Mouse (Mus musculus) mouse embryonic stem cell (cell line): ENCODE results near the gene Onecut1.

Source experiments
- in situ Hi-C, 2 experiments: fragments of 300-500 bp; cut with MboI; formaldehyde crosslinking; loops; 1 replicate in 1 of 2; 3 replicates in 1 of 2; pipeline ENCODE4 v1.14.3; 2019 to 2020; ENCODE audit warnings: low sequenced_read_pairs in 2 of 2, low pct_unique_long_range_greater_than_20kb in 1 of 2, mixed read lengths in 1 of 2; ENCODE audit not compliant: unreplicated experiment in 1 of 2

Gene Onecut1

GRCm38 (mm10) chr9:74861561-74861980 is at the start of gene Onecut1:
Gene Onecut1 (plus strand): TSS chr9:74861921.
- in situ Hi-C loops: loop anchor here in 1 of 2 experiments (25.0 kb wide), 1 partner anchor 724 kb away; no protein-coding TSS in a partner anchor

- in situ Hi-C loops: no loop called here
Measured at GRCm38 (mm10) chr9:74819736-74820511, 41.8 kb upstream of the Onecut1 start.

- in situ Hi-C loops: no loop called here
Measured at GRCm38 (mm10) chr9:74825102-74825501, 36.6 kb upstream of the Onecut1 start.

GRCm38 (mm10) chr9:74829206-74829605 is 32.5 kb upstream of the Onecut1 start:
- in situ Hi-C loops: no loop called here

- in situ Hi-C loops: no loop called here
Measured at GRCm38 (mm10) chr9:74842890-74843289, 18.8 kb upstream of the Onecut1 start.

GRCm38 (mm10) chr9:74846867-74847830 is 14.6 kb upstream of the Onecut1 start:
- in situ Hi-C loops: no loop called here

GRCm38 (mm10) chr9:74848411-74849194 is 13.1 kb upstream of the Onecut1 start:
- in situ Hi-C loops: no loop called here

- in situ Hi-C loops: no loop called here
Measured at GRCm38 (mm10) chr9:74849195-74849978, 12.3 kb upstream of the Onecut1 start.

- in situ Hi-C loops: loop anchor here in 1 of 2 experiments (25.0 kb wide), 1 partner anchor 713 kb away; no protein-coding TSS in a partner anchor
Measured at GRCm38 (mm10) chr9:74849979-74850780, 11.5 kb upstream of the Onecut1 start.

- in situ Hi-C loops: loop anchor here in 1 of 2 experiments (25.0 kb wide), 1 partner anchor 713 kb away; no protein-coding TSS in a partner anchor
Measured at GRCm38 (mm10) chr9:74850781-74851145, 11.0 kb upstream of the Onecut1 start.

- in situ Hi-C loops: loop anchor here in 1 of 2 experiments (25.0 kb wide), 1 partner anchor 714 kb away; no protein-coding TSS in a partner anchor
Measured at GRCm38 (mm10) chr9:74851601-74852000, 10.1 kb upstream of the Onecut1 start.

GRCm38 (mm10) chr9:74852361-74852760 is 9.4 kb upstream of the Onecut1 start:
- in situ Hi-C loops: loop anchor here in 1 of 2 experiments (25.0 kb wide), 1 partner anchor 715 kb away; no protein-coding TSS in a partner anchor

GRCm38 (mm10) chr9:74853191-74854072 is 8.3 kb upstream of the Onecut1 start:
- in situ Hi-C loops: loop anchor here in 1 of 2 experiments (25.0 kb wide), 1 partner anchor 716 kb away; no protein-coding TSS in a partner anchor

GRCm38 (mm10) chr9:74854073-74854591 is 7.6 kb upstream of the Onecut1 start:
- in situ Hi-C loops: loop anchor here in 1 of 2 experiments (25.0 kb wide), 1 partner anchor 717 kb away; no protein-coding TSS in a partner anchor

- in situ Hi-C loops: loop anchor here in 1 of 2 experiments (25.0 kb wide), 1 partner anchor 718 kb away; no protein-coding TSS in a partner anchor
Measured at GRCm38 (mm10) chr9:74855446-74855845, 6.3 kb upstream of the Onecut1 start.
